Mouse (Mus musculus) left cerebral cortex, adult 6 months (tissue): Measurements from ENCODE around the gene Vmn1r58. TPM values are rescaled to one million over a fixed set of nuclear protein-coding genes. Genes with fewer than 3 reads are reported as not detected.

Experiments used
- long read RNA-seq, 2 experiments: library from polyadenylated mRNA; unstranded; transcript quantifications; one replicate each; pipeline ENCODE4 v2.0.0; 2019 to 2020
- polyA plus RNA-seq: library from polyadenylated mRNA; unstranded; fragments of <200 nt; fragmentation: Nextera tagmentation; gene quantifications from 2 replicates; pipeline ENCODE4 v1.2.3, GENCODE M21; 2021

The Vmn1r58 gene
- 0.01 TPM in 1 of 2 replicates, not detected in the other for polyA plus RNA-seq
- long read RNA-seq, experiment 1 = 0 reads
- long read RNA-seq, experiment 2 = 0 reads

GRCm38 (mm10) chr7:5413296-5413695, at the start of gene Vmn1r58:
TSS of gene Vmn1r58 (minus strand) at chr7:5413396.

GRCm38 (mm10) chr7:5456674-5457073, 43.5 kb upstream of the Vmn1r58 start, which contains the start of gene Vmn1r59:
TSS of gene Vmn1r59 (minus strand) at chr7:5456774.

Other genes starting within 250 kb of the Vmn1r58 start
- gene Vmn1r56, start 216.6 kb downstream of the Vmn1r58 start, polyA plus RNA-seq = not detected in 2 replicates
- not detected in 2 replicates for gene Vmn1r57, start 194.9 kb downstream of the Vmn1r58 start, polyA plus RNA-seq
- not detected in 2 replicates for gene Gm5065, start 62.9 kb downstream of the Vmn1r58 start, polyA plus RNA-seq
- not detected in 2 replicates for gene Nlrp2, start 62.4 kb downstream of the Vmn1r58 start, polyA plus RNA-seq
- gene Vmn1r59, start 43.4 kb upstream of the Vmn1r58 start, polyA plus RNA-seq = not detected in 2 replicates
- gene Vmn2r28, start 80.6 kb upstream of the Vmn1r58 start, polyA plus RNA-seq = not detected in 2 replicates
- not detected in 2 replicates for gene Vmn1r60, start 133.9 kb upstream of the Vmn1r58 start, polyA plus RNA-seq
- not detected in 2 replicates for gene Vmn1r61, start 199.9 kb upstream of the Vmn1r58 start, polyA plus RNA-seq